Mouse (Mus musculus) midbrain, embryonic 11.5 days (tissue): ENCODE measurements at regions not wholly inside any gene's neighbourhood (a gene's known extent, or its start where the extent isn't known, plus 50 kb on each side); places are given as distances from the start of the nearest gene placed in this dataset.

ENCODE experiments used
- ATAC-seq: fragments of 200-750 bp; cut with Nextera tagmentation; 2 replicates; pipeline ENCODE4 v1.8.0; 2017; ENCODE audit warnings: moderate TSS enrichment, moderate library complexity; ENCODE audit not compliant: low FRiP score
- DNase-seq: peaks from one replicate; pipeline ENCODE4 v3.0.0; 2015; ENCODE audit warnings: low spot score; ENCODE audit errors: missing footprints
- H3K27ac ChIP-seq: fragments of 300-500 bp; sonication (generic); 2 replicates; pipeline ENCODE4 v1.5.1; 2014; ENCODE audit warnings: low read depth, low read length
- H3K27me3 ChIP-seq: fragments of 300-500 bp; sonication (generic); 2 replicates; pipeline ENCODE4 v1.6.1; 2014; ENCODE audit warnings: mild to moderate bottlenecking, low read length, moderate library complexity, mixed read lengths; ENCODE audit not compliant: control insufficient read depth, insufficient read depth
- H3K36me3 ChIP-seq: fragments of 300-500 bp; sonication (generic); 2 replicates; pipeline ENCODE4 v1.6.1; 2014; ENCODE audit warnings: mild to moderate bottlenecking, low read length, moderate library complexity, mixed read lengths; ENCODE audit not compliant: control insufficient read depth, insufficient read depth
- H3K4me1 ChIP-seq: fragments of 300-500 bp; sonication (generic); 2 replicates; pipeline ENCODE4 v1.6.1; 2014; ENCODE audit warnings: low read length; ENCODE audit not compliant: control insufficient read depth, insufficient read depth
- H3K4me2 ChIP-seq: fragments of 300-500 bp; sonication (generic); 2 replicates; pipeline ENCODE4 v1.6.1; 2014; ENCODE audit warnings: mild to moderate bottlenecking, moderate library complexity
- H3K4me3 ChIP-seq: fragments of 300-500 bp; sonication (generic); 2 replicates; pipeline ENCODE4 v1.5.1; 2014; ENCODE audit warnings: low read depth, low read length
- H3K9ac ChIP-seq: fragments of 300-500 bp; sonication (generic); 2 replicates; pipeline ENCODE4 v1.6.1; 2014; ENCODE audit warnings: low read length
- H3K9me3 ChIP-seq: fragments of 300-500 bp; sonication (generic); 2 replicates; pipeline ENCODE4 v1.6.1; 2016; ENCODE audit warnings: low read length; ENCODE audit not compliant: control insufficient read depth
- WGBS: fragments of 180-500 bp; shearing (Covaris S2); extraction: QIAGEN DNeasy Blood & Tissue Kit; methylation state at CpG from one replicate; pipeline ENCODE4 v1.1.7; 2014; 5-methylcytosine and 5-hydroxymethylcytosine counted together

GRCm38 (mm10) chr4:72688842-72689241 lies 163.6 kb downstream of the Aldoart1 start:
- Histone ChIP-seq H3K4me3 (no peak overlapping the region), H3K4me2 (no peak overlapping the region), H3K27me3 (no peaks in the 10 kb centered on the region), H3K9ac (no peak overlapping the region), H3K4me1 (no peaks in the 10 kb centered on the region), H3K36me3 (no peaks in the 10 kb centered on the region), H3K27ac (no peak overlapping the region), H3K9me3 (no peaks in the 10 kb centered on the region)
- 84% methylated on average over 4 of the region's 4 CpGs for WGBS
- no peak for ATAC-seq
- DNase-seq, result peak; percentile 53

- no peak overlapping the region for H3K9ac ChIP-seq
- no peak for DNase-seq
- no peaks in the 10 kb centered on the region for H3K27me3 ChIP-seq
- H3K4me2 ChIP-seq, result no peak overlapping the region
- H3K4me1 ChIP-seq, result no peaks in the 10 kb centered on the region
- H3K4me3 ChIP-seq, result no peak overlapping the region
- no peaks in the 10 kb centered on the region for H3K36me3 ChIP-seq
- no peaks in the 10 kb centered on the region for H3K9me3 ChIP-seq
- H3K27ac ChIP-seq, result no peak overlapping the region
- no peak for ATAC-seq
- 84% methylated on average over 2 of the region's 2 CpGs for WGBS
Measured at GRCm38 (mm10) chr4:72674006-72674405, 178.4 kb downstream of the Aldoart1 start.

- H3K27me3 ChIP-seq, result no peaks in the 10 kb centered on the region
- 86% methylated on average over 5 of the region's 5 CpGs for WGBS
- ATAC-seq (0 out of 2 replicates have a peak, but pooled peaks have one; percentile 27), DNase-seq (no peak)
- H3K9me3 ChIP-seq, result no peaks in the 10 kb centered on the region
- no peak overlapping the region for H3K4me2 ChIP-seq
- H3K27ac ChIP-seq, result no peak overlapping the region
- no peaks in the 10 kb centered on the region for H3K4me1 ChIP-seq
- no peaks in the 10 kb centered on the region for H3K36me3 ChIP-seq
- H3K9ac ChIP-seq, result no peak overlapping the region
- no peak overlapping the region for H3K4me3 ChIP-seq
Measured at GRCm38 (mm10) chr4:72671652-72672411, 180.6 kb downstream of the Aldoart1 start.

GRCm38 (mm10) chr4:72669827-72670494 lies 182.5 kb downstream of the Aldoart1 start:
- Histone ChIP-seq H3K4me3 (no peak overlapping the region), H3K4me1 (no peaks in the 10 kb centered on the region), H3K27me3 (no peaks in the 10 kb centered on the region), H3K9me3 (no peaks in the 10 kb centered on the region), H3K9ac (no peak overlapping the region), H3K36me3 (no peaks in the 10 kb centered on the region), H3K4me2 (no peak overlapping the region), H3K27ac (no peak overlapping the region)
- WGBS, result 88% methylated on average over 5 of the region's 5 CpGs
- ATAC-seq (no peak), DNase-seq (no peak)

GRCm38 (mm10) chr4:72664379-72664778 lies 188.1 kb downstream of the Aldoart1 start:
- Histone ChIP-seq H3K4me3 (no peak overlapping the region), H3K36me3 (no peaks in the 10 kb centered on the region), H3K4me1 (no peaks in the 10 kb centered on the region), H3K9me3 (no peaks in the 10 kb centered on the region), H3K27ac (no peak overlapping the region), H3K27me3 (no peaks in the 10 kb centered on the region), H3K4me2 (no peak overlapping the region), H3K9ac (no peak overlapping the region)
- DNase-seq (no peak), ATAC-seq (no peak)

- Histone ChIP-seq H3K4me2 (no peak overlapping the region), H3K9me3 (no peaks in the 10 kb centered on the region), H3K36me3 (no peaks in the 10 kb centered on the region), H3K9ac (no peak overlapping the region), H3K4me1 (no peaks in the 10 kb centered on the region), H3K4me3 (no peak overlapping the region), H3K27me3 (no peaks in the 10 kb centered on the region), H3K27ac (no peak overlapping the region)
- ATAC-seq (no peak), DNase-seq (no peak)
Measured at GRCm38 (mm10) chr4:72662477-72662876, 190.0 kb downstream of the Aldoart1 start.

GRCm38 (mm10) chr4:72656206-72656605 lies 196.2 kb downstream of the Aldoart1 start:
- Histone ChIP-seq H3K27ac (no peak overlapping the region), H3K9me3 (no peaks in the 10 kb centered on the region), H3K36me3 (no peaks in the 10 kb centered on the region), H3K4me2 (no peak overlapping the region), H3K4me1 (no peaks in the 10 kb centered on the region), H3K27me3 (no peaks in the 10 kb centered on the region), H3K4me3 (no peak overlapping the region), H3K9ac (no peak overlapping the region)
- DNase-seq (no peak), ATAC-seq (no peak)
- 96% methylated on average over 1 of the region's 1 CpGs for WGBS

- no peak overlapping the region for H3K4me2 ChIP-seq
- H3K27me3 ChIP-seq, result no peaks in the 10 kb centered on the region
- ATAC-seq, result no peak
- DNase-seq, result no peak
- no peaks in the 10 kb centered on the region for H3K4me1 ChIP-seq
- H3K4me3 ChIP-seq, result no peak overlapping the region
- H3K27ac ChIP-seq, result no peak overlapping the region
- no peak overlapping the region for H3K9ac ChIP-seq
- H3K9me3 ChIP-seq, result no peaks in the 10 kb centered on the region
- no peaks in the 10 kb centered on the region for H3K36me3 ChIP-seq
- 81% methylated on average over 1 of the region's 1 CpGs for WGBS
Measured at GRCm38 (mm10) chr4:72647130-72647529, 205.3 kb downstream of the Aldoart1 start.

- ATAC-seq (peak; percentile 72), DNase-seq (no peak)
- Histone ChIP-seq H3K4me1 (no peaks in the 10 kb centered on the region), H3K9me3 (no peaks in the 10 kb centered on the region), H3K9ac (no peak overlapping the region), H3K4me3 (no peak overlapping the region), H3K27ac (no peak overlapping the region), H3K36me3 (no peaks in the 10 kb centered on the region), H3K4me2 (no peak overlapping the region), H3K27me3 (peaks cover 4% of the 10 kb centered on the region; the same call in 1 of the 2 replicates)
- WGBS, result 22% methylated on average over 3 of the region's 3 CpGs
Measured at GRCm38 (mm10) chr4:72629416-72629815, 223.0 kb downstream of the Aldoart1 start.
